Mouse (Mus musculus): ENCODE results near the gene Cxcl17.

GRCm38 (mm10) chr7:25412833-25413441, at the start of gene Cxcl17:
- 0 out of 2 replicates have a peak, but pooled peaks have one; percentile 15 for TF ChIP-seq EP300 (IDR thresholded peaks at IDR 0.05)
- no peak for TF ChIP-seq CTCF (IDR thresholded peaks at IDR 0.05)

All from lung, postnatal 0 days (tissue).